Mouse (Mus musculus) ES-E14 (cell line): ENCODE measurements around the gene Slc16a6. TPM values are rescaled to one million over a fixed set of nuclear protein-coding genes. Genes with fewer than 3 reads are reported as not detected.

Experiments used
- DNase-seq: peaks from one replicate; pipeline ENCODE4 v3.0.0-alpha.2; 2013; ENCODE audit warnings: low read depth, low spot score
- H3K27ac ChIP-seq: 2 replicates; pipeline ENCODE4 v1.5.1; 2012; ENCODE audit warnings: low read depth, mild to moderate bottlenecking, low read length, moderate library complexity, mixed read lengths; ENCODE audit not compliant: poor library complexity, insufficient read depth, severe bottlenecking
- H3K36me3 ChIP-seq: 2 replicates; pipeline ENCODE4 v1.6.1; 2012; ENCODE audit warnings: mild to moderate bottlenecking, low read length, moderate library complexity, mixed read lengths; ENCODE audit not compliant: control insufficient read depth, poor library complexity, insufficient read depth, severe bottlenecking
- H3K4me1 ChIP-seq, 2 experiments: fragments of 150-350 bp in 1 of 2; sonication (generic) in 1 of 2; 2 replicates each; pipeline ENCODE4 v1.6.1; 2012; ENCODE audit warnings: low read length in 2 of 2, mild to moderate bottlenecking in 1 of 2, mixed read lengths in 1 of 2; ENCODE audit not compliant: control insufficient read depth in 2 of 2, insufficient read depth in 2 of 2, poor library complexity in 1 of 2
- H3K4me3 ChIP-seq, 2 experiments: fragments of 150-350 bp in 1 of 2; sonication (generic) in 1 of 2; 2 replicates each; pipeline ENCODE4 v1.5.1; 2012; ENCODE audit warnings: low read length in 2 of 2, low read depth in 1 of 2, mild to moderate bottlenecking in 1 of 2, mixed read lengths in 1 of 2; ENCODE audit not compliant: insufficient read depth in 1 of 2, poor library complexity in 1 of 2, severe bottlenecking in 1 of 2
- H3K9ac ChIP-seq: 2 replicates; pipeline ENCODE4 v1.6.1; 2012; ENCODE audit warnings: low read depth, mild to moderate bottlenecking, low read length, mixed read lengths; ENCODE audit not compliant: poor library complexity, insufficient read depth, severe bottlenecking
- H3K9me3 ChIP-seq: fragments of 150-350 bp; sonication (generic); 2 replicates; pipeline ENCODE4 v1.6.1; 2012; ENCODE audit warnings: low read depth, mild to moderate bottlenecking, low read length; ENCODE audit not compliant: control insufficient read depth, insufficient read depth
- CHD2 ChIP-seq: IDR thresholded peaks from 2 replicates; pipeline ENCODE4 v1.6.1; 2014; ENCODE audit warnings: mild to moderate bottlenecking, low read depth, low read length, inconsistent platforms
- HCFC1 ChIP-seq: IDR thresholded peaks from 2 replicates; pipeline ENCODE4 v1.6.1; 2012; ENCODE audit warnings: low read length, inconsistent platforms, borderline replicate concordance; ENCODE audit not compliant: insufficient read depth
- MAFK ChIP-seq: IDR thresholded peaks from 2 replicates; pipeline ENCODE4 v1.6.1; 2014; ENCODE audit warnings: mild to moderate bottlenecking, low read depth, low read length, inconsistent platforms; ENCODE audit not compliant: insufficient read depth
- ZC3H11A ChIP-seq: IDR thresholded peaks from 2 replicates; pipeline ENCODE4 v1.6.1; 2012; ENCODE audit warnings: low read depth, mild to moderate bottlenecking, inconsistent platforms, low read length, borderline replicate concordance
- ZNF384 ChIP-seq: IDR thresholded peaks from 2 replicates; pipeline ENCODE4 v1.6.1; 2012; ENCODE audit warnings: low read depth, low read length, inconsistent platforms
- in situ Hi-C, 2 experiments: fragments of 600-800 bp; cut with MboI; formaldehyde crosslinking; loops; one replicate each; pipeline ENCODE4 v1.15.1; 2025; ENCODE audit warnings: low sequenced_read_pairs in 2 of 2, inconsistent platforms in 1 of 2; ENCODE audit not compliant: unreplicated experiment in 2 of 2
- total RNA-seq: library from RNA; depleted of rRNA; stranded (reverse); fragments of 300-350 nt; gene quantifications from 2 replicates; pipeline ENCODE4 v1.2.3, GENCODE M21; 2012

Slc16a6 gene
- total RNA-seq, 1 experiment: 26.8 TPM

DNA sequence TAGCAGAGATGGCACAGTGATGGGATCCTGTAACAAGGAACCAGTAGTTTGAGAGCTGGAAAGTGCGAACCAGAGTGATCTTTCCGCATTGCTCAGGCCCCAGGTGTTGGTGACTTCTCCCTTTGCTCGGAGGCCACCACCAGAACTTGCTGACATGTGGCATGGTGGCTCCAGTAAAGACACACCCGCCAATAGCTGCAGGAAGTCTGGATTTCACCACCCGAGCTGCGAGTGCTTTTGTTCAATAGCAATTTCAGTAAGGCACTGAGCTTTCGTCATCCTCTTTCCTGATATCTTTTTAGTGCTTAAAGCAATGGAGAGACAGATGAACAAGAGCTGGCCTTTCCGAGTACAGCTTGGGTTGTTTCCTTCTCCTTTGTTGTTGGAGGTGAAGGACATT, 7.0 kb upstream of the Slc16a6 start:
- Histone ChIP-seq H3K4me1 (peaks cover 2 to 14% of the 10 kb centered on the region in 2 experiments; a peak in 1 of 4 replicates), H3K9ac (no peak overlapping the region), H3K4me3 (no peak overlapping the region), H3K27ac (no peak overlapping the region), H3K36me3 (no peaks in the 10 kb centered on the region), H3K9me3 (no peaks in the 10 kb centered on the region)
- no peak for DNase-seq
- TF ChIP-seq ZC3H11A (no peak), HCFC1 (no peak), CHD2 (no peak)
- in situ Hi-C loops: no loop called here

DNA sequence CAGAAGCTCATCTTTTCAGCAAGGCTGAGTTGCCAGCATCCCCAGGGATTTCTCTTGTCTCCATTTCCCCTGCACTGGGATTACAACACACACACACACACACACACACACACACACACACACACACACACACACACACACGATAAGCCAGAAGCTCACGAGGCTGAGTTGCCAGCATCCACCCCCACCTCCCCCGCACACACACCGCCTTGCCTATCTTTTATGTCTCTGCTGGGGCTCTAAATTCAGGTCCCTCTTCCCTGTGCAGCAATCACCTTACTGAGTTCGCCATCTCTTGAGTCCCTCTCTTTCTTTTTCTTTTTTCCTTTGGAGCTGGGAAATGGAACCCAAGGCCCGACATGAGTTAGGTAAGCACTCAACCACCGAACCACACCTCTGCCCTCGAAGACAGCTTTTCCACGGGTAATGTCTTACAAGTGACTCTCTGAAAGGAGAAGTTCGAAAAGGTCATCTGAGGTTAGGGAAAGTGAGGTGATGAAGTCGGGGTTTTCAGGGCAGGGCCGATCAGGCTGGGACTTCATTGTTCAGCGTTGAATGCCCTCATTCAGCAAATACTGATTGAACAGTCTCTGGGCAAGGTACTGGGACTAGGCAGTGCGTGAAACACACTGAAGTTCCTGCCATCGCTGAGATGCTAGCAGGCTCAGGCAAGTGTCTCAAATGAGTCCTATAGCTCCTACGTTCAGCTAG, 6.3 kb upstream of the Slc16a6 start:
- Histone ChIP-seq H3K9me3 (no peaks in the 10 kb centered on the region), H3K36me3 (no peaks in the 10 kb centered on the region), H3K4me1 (peaks cover 2 to 16% of the 10 kb centered on the region in 2 experiments; a peak in 1 of 4 replicates), H3K9ac (no peak overlapping the region), H3K27ac (no peak overlapping the region), H3K4me3 (no peak overlapping the region)
- TF ChIP-seq ZC3H11A: no peak
- no peak for TF ChIP-seq CHD2
- TF ChIP-seq MAFK: no peak
- DNase-seq: no peak
- in situ Hi-C loops: no loop called here

DNA sequence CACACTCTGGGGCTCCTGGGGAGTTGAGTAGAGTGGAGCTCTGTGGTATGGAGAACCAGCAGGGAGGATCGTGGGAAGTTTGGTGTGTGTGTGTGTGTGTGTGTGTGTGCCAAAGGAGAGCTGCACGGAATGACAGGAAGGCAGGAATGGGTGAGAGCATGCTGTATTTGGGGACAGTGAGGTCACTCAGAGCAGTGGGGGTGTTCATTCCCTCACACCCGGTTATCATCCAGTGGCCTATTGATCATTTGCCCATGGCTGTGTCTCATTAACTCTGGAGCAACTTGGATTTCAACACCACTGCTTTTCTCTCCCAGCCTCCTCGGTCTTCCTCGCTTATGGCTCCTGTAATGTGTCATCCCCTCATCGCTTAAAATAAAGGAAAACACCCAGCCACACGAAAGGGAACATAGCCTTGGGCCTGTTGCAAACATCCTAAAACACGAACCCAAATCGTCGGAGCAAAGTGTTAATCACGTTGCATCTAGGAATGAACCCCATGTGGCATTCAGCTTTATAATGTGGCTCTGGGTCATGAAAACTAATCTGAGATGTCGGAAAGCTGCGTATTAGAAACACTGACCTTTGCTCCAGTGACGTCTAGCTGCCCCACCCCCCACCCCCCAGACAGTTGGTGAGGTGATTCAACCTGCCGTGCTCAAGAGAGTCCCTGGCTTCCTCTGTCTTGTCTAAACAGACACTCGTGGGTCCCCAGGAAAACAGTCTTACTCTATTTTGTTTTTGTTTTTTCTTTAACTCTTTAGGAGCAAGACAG, 4.4 kb upstream of the Slc16a6 start:
- Histone ChIP-seq H3K27ac (no peak overlapping the region), H3K9ac (no peak overlapping the region), H3K9me3 (no peaks in the 10 kb centered on the region), H3K36me3 (no peaks in the 10 kb centered on the region), H3K4me1 (peaks cover 2 to 18% of the 10 kb centered on the region in 2 experiments; a peak in 1 of 4 replicates), H3K4me3 (no peak overlapping the region)
- DNase-seq: no peak
- no peak for TF ChIP-seq ZC3H11A
- TF ChIP-seq CHD2: no peak
- TF ChIP-seq HCFC1: no peak
- TF ChIP-seq MAFK: no peak
- TF ChIP-seq ZNF384: no peak
- in situ Hi-C loops: no loop called here

GRCm38 (mm10) chr11:109476653-109477052, 3.3 kb upstream of the Slc16a6 start:
- Histone ChIP-seq H3K4me1 (peaks cover 2 to 18% of the 10 kb centered on the region in 2 experiments; a peak in 1 of 4 replicates), H3K4me3 (no peak overlapping the region), H3K9me3 (no peaks in the 10 kb centered on the region), H3K27ac (no peak overlapping the region), H3K36me3 (no peaks in the 10 kb centered on the region), H3K9ac (no peak overlapping the region)
- no peak for DNase-seq
- no peak for TF ChIP-seq ZNF384
- no peak for TF ChIP-seq ZC3H11A
- TF ChIP-seq MAFK: no peak
- no peak for TF ChIP-seq HCFC1
- TF ChIP-seq CHD2: no peak
- in situ Hi-C loops: no loop called here
